Mouse (Mus musculus) heart, embryonic 10.5 days (tissue): ENCODE results near the gene Inpp1. TPM values are rescaled to one million over a fixed set of nuclear protein-coding genes. Genes with fewer than 3 reads are reported as not detected.

Source experiments
- DNase-seq: peaks from one replicate; pipeline ENCODE4 v3.0.0-alpha.2; 2017; ENCODE audit warnings: low spot score
- H3K27ac ChIP-seq: fragments of 300-500 bp; sonication (generic); 2 replicates; pipeline ENCODE4 v1.5.1; 2016; ENCODE audit warnings: mild to moderate bottlenecking
- H3K27me3 ChIP-seq: fragments of 300-500 bp; sonication (generic); 2 replicates; pipeline ENCODE4 v1.6.1; 2016; ENCODE audit warnings: mild to moderate bottlenecking; ENCODE audit not compliant: poor library complexity, insufficient read depth, severe bottlenecking
- H3K36me3 ChIP-seq: fragments of 300-500 bp; sonication (generic); 2 replicates; pipeline ENCODE4 v1.6.1; 2016; ENCODE audit warnings: mild to moderate bottlenecking, moderate library complexity
- H3K4me1 ChIP-seq: fragments of 300-500 bp; sonication (generic); 2 replicates; pipeline ENCODE4 v1.6.1; 2016; ENCODE audit warnings: mild to moderate bottlenecking
- H3K4me3 ChIP-seq: fragments of 300-500 bp; sonication (generic); 2 replicates; pipeline ENCODE4 v1.5.1; 2016; ENCODE audit warnings: mild to moderate bottlenecking, moderate library complexity
- H3K9me3 ChIP-seq: fragments of 300-500 bp; sonication (generic); 2 replicates; pipeline ENCODE4 v1.6.1; 2016; ENCODE audit warnings: mild to moderate bottlenecking, moderate library complexity
- WGBS: fragments of 180-500 bp; shearing (Covaris S2); methylation state at CpG from one replicate; pipeline ENCODE4 v1.1.7; 2016; 5-methylcytosine and 5-hydroxymethylcytosine counted together
- polyA plus RNA-seq: library from polyadenylated mRNA; unstranded; fragments of >200 nt; fragmentation: Nextera tagmentation; extraction: Ambion mirVana; gene quantifications from 2 replicates; pipeline ENCODE4 v1.2.1, GENCODE M21; 2016

Gene Inpp1
- polyA plus RNA-seq, 1 experiment from 2014 or later = 15.5 TPM

DNA sequence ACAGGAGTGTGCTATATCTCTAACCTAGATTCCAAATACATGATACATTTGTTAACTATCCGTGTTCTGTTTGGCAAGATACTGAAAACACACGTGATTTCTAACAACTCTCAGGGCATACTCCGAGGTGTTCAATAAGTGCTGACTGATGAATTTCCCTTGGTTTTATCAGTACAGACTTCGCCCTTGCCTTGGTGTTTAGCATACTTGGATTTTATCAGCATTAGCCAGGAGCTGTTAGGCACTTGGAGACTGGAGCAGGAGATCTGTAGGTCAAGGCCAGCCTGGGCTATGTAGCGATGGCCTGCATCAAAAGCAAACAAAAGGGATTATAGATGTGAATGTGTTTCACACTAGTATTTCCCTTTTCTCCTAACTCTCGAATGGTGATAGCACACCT, 9.0 kb downstream of the Inpp1 start:
- H3K27ac ChIP-seq = no peak overlapping the region
- H3K9me3 ChIP-seq = no peaks in the 10 kb centered on the region
- no peak overlapping the region for H3K4me3 ChIP-seq
- H3K4me1 ChIP-seq = no peaks in the 10 kb centered on the region
- H3K27me3 ChIP-seq = no peaks in the 10 kb centered on the region
- H3K36me3 ChIP-seq = no peaks in the 10 kb centered on the region
- 65% methylated on average over 6 of the region's 6 CpGs for WGBS
- DNase-seq = no peak

DNA sequence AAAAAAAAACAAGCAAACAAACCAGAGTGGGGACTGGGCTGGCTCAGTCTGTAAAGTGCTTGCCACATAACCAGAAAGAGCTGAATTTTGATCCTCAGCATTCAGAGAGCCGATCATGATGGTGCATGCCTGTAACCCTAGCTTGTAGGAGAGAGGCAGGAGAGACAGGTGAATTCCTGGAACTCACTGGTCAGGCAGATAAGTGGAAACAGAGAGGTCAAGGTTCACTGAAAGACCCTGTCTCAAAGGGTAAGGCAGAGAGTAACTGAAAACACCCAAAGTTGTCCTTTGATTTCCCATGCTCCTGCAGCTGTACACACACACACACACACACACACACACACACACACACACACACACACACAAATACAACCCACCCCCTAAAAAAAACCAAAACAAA, 12.4 kb downstream of the Inpp1 start:
- Histone ChIP-seq H3K4me3 (no peak overlapping the region), H3K36me3 (no peaks in the 10 kb centered on the region), H3K27ac (no peak overlapping the region), H3K9me3 (no peaks in the 10 kb centered on the region), H3K27me3 (no peaks in the 10 kb centered on the region), H3K4me1 (peaks cover 7% of the 10 kb centered on the region)
- WGBS = 78% methylated on average over 1 of the region's 1 CpGs
- DNase-seq = no peak

DNA sequence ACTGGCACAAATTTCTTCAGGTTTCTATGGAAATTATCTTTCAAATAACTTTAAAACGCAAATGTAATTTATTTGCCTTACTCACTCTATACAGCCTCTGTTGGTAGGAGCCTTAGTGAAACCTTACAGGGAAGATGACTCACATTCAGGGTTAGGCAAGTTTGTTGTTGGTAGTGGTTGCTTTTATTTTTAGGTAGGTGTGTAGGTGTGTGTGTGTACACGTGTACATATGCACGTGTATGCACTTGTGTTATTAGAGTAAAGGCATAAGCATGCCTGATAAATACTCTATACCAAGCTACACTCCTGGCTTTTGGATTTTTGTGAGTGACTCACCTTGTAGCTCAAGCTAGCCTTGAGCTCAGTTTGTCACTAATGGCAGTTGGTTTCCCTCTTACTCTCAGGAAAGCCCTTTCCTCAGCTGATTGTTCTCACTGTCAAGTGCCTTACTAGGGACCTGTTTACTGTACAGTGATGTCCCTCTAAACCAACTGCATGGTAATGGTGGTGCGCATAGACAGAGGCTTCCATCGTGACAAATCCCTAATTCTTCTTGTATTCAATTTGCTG, 15.0 kb downstream of the Inpp1 start:
- WGBS = 83% methylated on average over 5 of the region's 5 CpGs
- H3K27me3 ChIP-seq = no peaks in the 10 kb centered on the region
- H3K4me3 ChIP-seq = no peak overlapping the region
- H3K27ac ChIP-seq = no peak overlapping the region
- peaks cover 23% of the 10 kb centered on the region for H3K4me1 ChIP-seq
- no peak for DNase-seq
- no peaks in the 10 kb centered on the region for H3K9me3 ChIP-seq
- no peaks in the 10 kb centered on the region for H3K36me3 ChIP-seq

DNA sequence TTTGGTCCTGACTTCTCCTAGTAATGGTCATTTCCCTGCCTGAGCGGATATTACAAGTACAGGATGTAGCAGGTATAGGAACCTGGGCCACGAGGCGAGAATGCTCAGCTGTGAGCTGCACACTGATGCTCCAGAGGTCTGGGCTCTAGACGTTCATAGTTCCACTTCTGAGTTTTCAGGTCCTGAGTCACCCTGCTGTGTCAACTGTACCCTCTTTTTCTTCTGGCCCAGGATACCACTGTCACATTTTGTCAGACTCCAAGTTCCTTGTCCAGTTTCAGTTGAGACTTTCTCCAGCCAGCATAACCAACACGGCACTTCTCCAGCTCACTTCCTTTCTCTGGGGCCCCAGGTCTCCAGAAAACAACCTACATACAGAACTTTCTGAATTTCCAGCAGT, 15.8 kb downstream of the Inpp1 start:
- H3K9me3 ChIP-seq = no peaks in the 10 kb centered on the region

DNA sequence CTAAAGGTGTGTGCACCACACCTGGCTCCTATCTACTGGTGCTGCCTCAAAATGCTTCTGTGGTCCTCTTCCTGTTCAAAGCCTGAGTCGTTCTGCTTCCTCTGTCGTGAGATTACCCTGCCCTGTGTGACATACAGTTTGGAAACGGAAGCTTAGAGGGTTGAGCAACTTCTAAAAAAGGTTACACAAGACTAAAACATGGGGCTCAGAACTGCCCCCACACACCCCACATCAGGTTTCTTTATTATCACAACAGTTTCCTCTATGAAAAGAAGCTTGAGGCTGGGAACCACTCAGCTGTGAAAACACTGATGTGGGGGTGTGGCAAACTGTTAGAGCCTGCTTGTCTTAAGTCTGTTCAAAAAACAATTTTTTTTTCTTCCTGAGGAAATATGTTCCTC, 17.1 kb downstream of the Inpp1 start:
- Histone ChIP-seq H3K27me3 (no peaks in the 10 kb centered on the region), H3K27ac (no peak overlapping the region), H3K4me3 (no peak overlapping the region), H3K9me3 (no peaks in the 10 kb centered on the region), H3K4me1 (peaks cover 23% of the 10 kb centered on the region), H3K36me3 (no peaks in the 10 kb centered on the region)
- WGBS = 51% methylated on average over 3 of the region's 3 CpGs
- no peak for DNase-seq

More for the DNA sequence above, 15.8 kb downstream of the Inpp1 start:
- Histone ChIP-seq H3K27me3 (no peaks in the 10 kb centered on the region), H3K4me3 (no peak overlapping the region), H3K36me3 (no peaks in the 10 kb centered on the region), H3K27ac (no peak overlapping the region), H3K4me1 (peaks cover 23% of the 10 kb centered on the region)
- WGBS = 84% methylated on average over 5 of the region's 5 CpGs
- no peak for DNase-seq

DNA sequence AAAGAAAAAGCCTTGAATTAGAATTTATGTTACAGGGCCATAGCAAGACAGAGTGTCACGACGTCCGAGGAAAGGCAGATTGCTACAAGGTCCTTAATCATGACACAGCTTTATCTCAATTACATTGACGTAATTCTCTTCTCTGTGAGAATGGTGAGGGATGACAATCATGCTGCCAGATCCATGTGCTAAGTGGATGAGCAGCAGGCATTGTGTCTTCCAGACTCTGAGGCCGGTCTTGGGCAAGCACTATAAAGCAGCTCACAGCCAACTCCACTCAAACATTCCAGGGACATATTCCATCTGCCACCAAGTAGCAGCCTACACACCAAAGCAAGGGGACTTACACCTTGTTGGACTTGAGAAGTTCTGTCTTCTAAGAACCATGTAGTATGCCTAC, 17.7 kb downstream of the Inpp1 start:
- DNase-seq = no peak
- no peaks in the 10 kb centered on the region for H3K9me3 ChIP-seq
- 35% methylated on average over 5 of the region's 5 CpGs for WGBS
- H3K36me3 ChIP-seq = peaks cover under 1% of the 10 kb centered on the region; the same call in 1 of the 2 replicates
- peaks cover 23% of the 10 kb centered on the region for H3K4me1 ChIP-seq
- H3K27me3 ChIP-seq = no peaks in the 10 kb centered on the region
- no peak overlapping the region for H3K4me3 ChIP-seq
- no peak overlapping the region for H3K27ac ChIP-seq

DNA sequence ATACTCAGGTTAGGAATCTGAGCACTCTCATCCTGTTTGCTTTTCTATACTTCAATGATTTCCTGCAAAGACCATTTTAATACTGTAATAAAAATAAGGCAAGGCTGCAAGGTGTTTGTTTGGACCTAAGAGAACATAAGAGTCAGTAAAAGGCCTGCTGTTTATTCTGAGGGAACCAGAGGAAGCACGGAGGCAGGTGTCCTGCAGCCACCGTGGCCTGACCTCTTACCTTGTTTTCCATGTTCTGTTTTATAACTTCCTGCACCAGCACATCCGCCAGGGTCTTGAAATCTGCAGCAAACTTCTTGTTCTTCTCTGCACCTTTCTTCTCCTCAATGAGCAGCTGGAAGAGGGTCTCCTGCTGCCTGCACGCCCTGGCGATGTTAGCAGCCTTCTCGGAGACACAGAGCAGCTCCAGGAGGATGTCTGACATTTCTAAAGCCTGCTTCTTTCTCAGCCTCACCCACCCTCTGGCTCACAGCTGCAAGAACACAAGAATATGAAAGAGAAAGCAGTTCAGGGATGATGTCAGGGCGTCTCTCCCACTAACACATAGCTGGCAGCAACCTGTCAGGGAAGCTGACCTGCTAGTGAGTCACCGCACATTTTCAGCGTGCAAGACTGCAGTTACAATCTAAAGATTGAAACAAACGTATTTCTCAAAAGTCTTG, 18.3 kb downstream of the Inpp1 start:
- Histone ChIP-seq H3K4me3 (no peak overlapping the region), H3K27ac (no peak overlapping the region; the same call in 1 of the 2 replicates), H3K4me1 (peaks cover 23% of the 10 kb centered on the region), H3K36me3 (peaks cover 6% of the 10 kb centered on the region; the same call in 1 of the 2 replicates), H3K9me3 (no peaks in the 10 kb centered on the region), H3K27me3 (no peaks in the 10 kb centered on the region)
- 66% methylated on average over 10 of the region's 10 CpGs for WGBS
- DNase-seq = no peak

DNA sequence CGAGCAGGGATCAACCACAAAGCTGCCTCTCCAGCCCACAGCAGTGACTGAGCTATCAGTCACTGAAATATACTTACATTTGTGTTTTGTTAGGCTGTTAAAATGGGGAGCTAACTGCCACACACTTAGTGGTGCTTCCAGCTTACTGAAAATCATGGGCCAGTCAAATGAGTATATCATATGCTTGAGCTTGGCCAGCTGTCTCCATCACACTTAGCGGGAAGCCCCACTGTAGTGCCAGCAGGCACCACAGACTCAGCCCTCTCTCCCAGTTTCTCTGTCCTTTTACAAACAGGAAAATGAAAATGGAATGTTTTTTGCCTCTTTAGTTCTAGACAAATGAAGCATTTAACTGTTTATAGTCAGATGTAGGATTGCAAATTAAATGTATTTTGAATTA, 21.6 kb downstream of the Inpp1 start:
- no peak for DNase-seq
- Histone ChIP-seq H3K4me1 (peaks cover 23% of the 10 kb centered on the region), H3K27ac (no peak overlapping the region), H3K36me3 (peaks cover 22% of the 10 kb centered on the region; the same call in 1 of the 2 replicates), H3K4me3 (no peak overlapping the region), H3K9me3 (no peaks in the 10 kb centered on the region), H3K27me3 (no peaks in the 10 kb centered on the region)
- 81% methylated on average over 2 of the region's 2 CpGs for WGBS

- Histone ChIP-seq H3K9me3 (no peaks in the 10 kb centered on the region), H3K27ac (no peak overlapping the region), H3K36me3 (peaks cover 29% of the 10 kb centered on the region), H3K4me1 (peaks cover 5% of the 10 kb centered on the region; the same call in 1 of the 2 replicates), H3K27me3 (no peaks in the 10 kb centered on the region), H3K4me3 (no peak overlapping the region)
- DNase-seq = no peak
- WGBS = 95% methylated on average over 3 of the region's 3 CpGs
These were observed 23.8 kb downstream of the Inpp1 start for GRCm38 (mm10) chr1:52793692-52794091.

- Histone ChIP-seq H3K27me3 (no peaks in the 10 kb centered on the region), H3K4me1 (peaks cover under 1% of the 10 kb centered on the region; the same call in 1 of the 2 replicates), H3K27ac (no peak overlapping the region), H3K36me3 (peaks cover 29% of the 10 kb centered on the region), H3K9me3 (no peaks in the 10 kb centered on the region), H3K4me3 (no peak overlapping the region)
- no peak for DNase-seq
These were observed 24.8 kb downstream of the Inpp1 start for GRCm38 (mm10) chr1:52792701-52793100.

DNA sequence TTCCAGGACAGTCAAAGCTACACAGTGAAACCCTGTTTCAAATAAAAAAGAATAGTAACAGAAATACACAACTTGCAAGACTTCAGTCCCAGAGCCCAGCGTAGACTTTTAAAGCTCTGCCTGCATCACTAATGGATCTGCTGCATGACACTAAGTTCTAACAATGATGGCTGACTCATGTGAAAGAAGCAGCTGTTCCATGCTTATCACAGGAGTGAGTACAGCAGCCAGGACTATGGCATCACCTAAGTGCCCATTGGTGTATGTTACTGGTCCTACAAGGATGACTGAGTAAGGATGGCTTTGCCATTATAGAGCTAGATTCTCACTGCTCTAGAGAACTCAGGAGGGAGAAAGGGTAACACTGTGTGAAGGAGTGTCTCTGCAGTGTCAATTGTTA, 30.2 kb downstream of the Inpp1 start:
- Histone ChIP-seq H3K9me3 (no peaks in the 10 kb centered on the region), H3K4me1 (no peaks in the 10 kb centered on the region), H3K4me3 (no peak overlapping the region), H3K36me3 (peaks cover 12% of the 10 kb centered on the region), H3K27me3 (no peaks in the 10 kb centered on the region), H3K27ac (no peak overlapping the region)
- 89% methylated on average over 1 of the region's 1 CpGs for WGBS
- DNase-seq = no peak

DNA sequence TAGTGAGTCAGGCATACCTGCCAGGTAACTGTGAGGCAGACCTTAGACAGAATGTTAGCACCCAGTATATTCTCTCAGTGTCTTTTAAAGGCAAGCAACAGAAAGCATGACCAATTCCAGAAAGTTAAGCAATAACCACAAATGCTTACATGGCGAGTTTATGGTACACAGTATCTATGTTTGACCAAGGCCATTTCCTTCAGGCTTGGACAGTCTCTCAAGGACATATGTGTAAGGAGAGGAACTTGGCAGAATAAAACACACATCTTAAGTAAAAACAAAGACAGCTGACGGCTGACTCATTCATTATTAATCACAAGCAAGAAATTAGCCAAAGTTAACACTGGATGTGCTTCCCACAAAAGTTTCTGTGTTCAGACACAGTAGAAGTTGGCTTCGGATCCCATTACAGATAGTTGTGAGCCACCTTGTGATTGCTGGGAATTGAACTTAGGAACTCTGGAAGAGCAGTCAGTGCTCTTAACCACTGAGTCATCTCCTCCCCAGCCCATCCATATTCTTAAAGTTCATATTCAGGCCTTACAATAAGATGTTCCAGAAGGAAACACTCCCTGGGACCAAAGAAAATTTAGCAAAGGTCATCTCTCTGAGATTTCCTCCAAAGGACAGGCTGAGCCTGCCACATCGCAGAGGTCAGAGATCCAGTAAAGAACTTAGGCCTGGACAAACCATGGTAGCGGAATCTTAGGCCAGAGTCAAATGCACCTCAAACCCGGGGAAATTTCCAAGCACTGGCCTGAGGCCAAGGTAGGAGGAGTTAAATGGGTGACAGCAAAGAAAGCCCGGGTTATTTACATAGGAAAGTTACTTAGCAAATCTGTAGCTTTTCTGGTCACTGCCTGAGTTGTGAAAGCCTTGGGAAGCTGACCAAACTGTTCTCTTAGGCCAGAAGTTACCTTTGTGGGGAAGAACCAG, 52.0 kb downstream of the Inpp1 start:
- no peaks in the 10 kb centered on the region for H3K36me3 ChIP-seq
- H3K9me3 ChIP-seq = no peaks in the 10 kb centered on the region
- DNase-seq = no peak
- H3K4me1 ChIP-seq = no peaks in the 10 kb centered on the region
- no peak overlapping the region for H3K4me3 ChIP-seq
- no peak overlapping the region for H3K27ac ChIP-seq
- WGBS = 71% methylated on average over 7 of the region's 7 CpGs
- H3K27me3 ChIP-seq = no peaks in the 10 kb centered on the region
